ENCODE assay signal across 16 mouse cellular contexts in the genomic region with DNA sequence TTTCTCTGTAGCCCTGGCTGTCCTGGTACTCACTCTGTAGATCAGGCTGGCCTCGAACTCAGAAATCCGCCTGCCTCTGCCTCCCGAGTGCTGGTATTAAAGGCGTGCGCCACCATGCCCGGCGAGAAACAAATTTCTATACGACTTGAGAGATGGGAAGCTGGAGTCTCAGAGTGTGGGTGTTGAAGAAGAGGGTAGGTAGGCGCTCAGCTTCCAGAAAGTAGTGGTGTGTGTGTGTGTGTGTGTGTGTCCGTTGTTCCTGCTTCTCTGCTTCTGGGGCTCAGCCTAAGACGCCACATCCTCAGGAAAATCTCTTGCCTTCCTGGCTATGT. TPM values are rescaled to one million over a fixed set of nuclear protein-coding genes. Genes with fewer than 3 reads are reported as not detected.
A peak's percentile ranks its signal among the peaks of the same experiment; 100 is the strongest.
DNase-seq lines count a peak whose midpoint lies in the region; ATAC-seq and TF ChIP-seq lines count a peak whose summit lies in the region.
"Not testable (repeated sequence)": the region's sequence is repeated elsewhere in the genome, so short reads cannot be mapped to it uniquely, and the experiment has no call there.
"Had no signal": no experiment of that assay in that cellular context is flagged by ENCODE, and none has a peak within 500 bp of the region (broad histone marks: within the 10 kb centered on the region; RNA-seq: fewer than 3 reads in every experiment).

No protein-coding gene starts in this region.

- peak overlapping the region; percentile 14; the same call in 1 of the 2 replicates for H3K4me3 ChIP-seq in E14TG2a.4 (replicated peaks; ENCODE audit: low read length)
- H3K4me3 ChIP-seq in embryonic facial prominence, embryonic 10.5 days, result peak overlapping the region; percentile 34; the same call in 1 of the 2 replicates
- H3K4me3 ChIP-seq in heart, embryonic 15.5 days, result peak overlapping the region; percentile 18; the same call in 1 of the 2 replicates
- H3K4me3 ChIP-seq in intestine, postnatal 0 days (ENCODE audit: low read depth, low read length); stomach, embryonic 16.5 days (replicated peaks; ENCODE audit: low read length): not testable (repeated sequence)
- H3K4me3 ChIP-seq in liver, embryonic 13.5 days (replicated peaks), result peak overlapping the region; percentile 57
- 0 out of 2 replicates have a peak overlapping the region, but pooled peaks have one; percentile 5 for H3K4me3 ChIP-seq in lung, embryonic 16.5 days (ENCODE audit: low read length)

- H3K36me3 ChIP-seq in E14TG2a.4 (ENCODE audit: insufficient read depth, low read length); embryonic facial prominence, embryonic 10.5 days (replicated peaks); heart, embryonic 15.5 days; intestine, postnatal 0 days (ENCODE audit: control insufficient read depth, insufficient read depth); liver, embryonic 13.5 days; lung, embryonic 16.5 days (ENCODE audit: control insufficient read depth, insufficient read depth, low read length); stomach, embryonic 16.5 days (ENCODE audit: control insufficient read depth, insufficient read depth, low read length): not testable (repeated sequence)

- peak overlapping the region; percentile 44; the same call in 1 of the 2 replicates for H3K4me2 ChIP-seq in heart, embryonic 15.5 days
- H3K4me2 ChIP-seq in intestine, postnatal 0 days (replicated peaks; ENCODE audit: low read depth), result peak overlapping the region; percentile 63
- peak overlapping the region; percentile 75 for H3K4me2 ChIP-seq in liver, embryonic 13.5 days
- peak overlapping the region; percentile 48; the same call in 1 of the 2 replicates for H3K4me2 ChIP-seq in lung, embryonic 16.5 days (ENCODE audit: low read depth, low read length)
- peak overlapping the region; percentile 50 for H3K4me2 ChIP-seq in stomach, embryonic 16.5 days (ENCODE audit: low read depth, low read length)

- peaks cover 38% of the 10 kb centered on the region for H3K27me3 ChIP-seq in E14TG2a.4 (ENCODE audit: insufficient read depth, low read length)
- H3K27me3 ChIP-seq in embryonic facial prominence, embryonic 10.5 days (replicated peaks; ENCODE audit: low read depth, poor library complexity, severe bottlenecking), result peaks cover 35% of the 10 kb centered on the region
- 0 out of 2 replicates have a peak, but pooled peaks cover 11% of the 10 kb centered on the region for H3K27me3 ChIP-seq in heart, embryonic 15.5 days
- H3K27me3 ChIP-seq in intestine, postnatal 0 days (replicated peaks; ENCODE audit: control insufficient read depth, insufficient read depth, low read length); liver, embryonic 13.5 days; lung, embryonic 16.5 days (ENCODE audit: control insufficient read depth, insufficient read depth, low read depth, low read length); stomach, embryonic 16.5 days (ENCODE audit: control insufficient read depth, insufficient read depth, low read length): not testable (repeated sequence)

- 52% methylated on average over 11 of the region's 11 CpGs for WGBS in embryonic facial prominence, embryonic 10.5 days
- WGBS in heart, embryonic 15.5 days, result 43% methylated on average over 11 of the region's 11 CpGs
- 51% methylated on average over 11 of the region's 11 CpGs for WGBS in intestine, postnatal 0 days
- 28% methylated on average over 11 of the region's 11 CpGs for WGBS in liver, embryonic 13.5 days (ENCODE audit: insufficient replicate concordance)
- WGBS in lung, embryonic 16.5 days, result 42% methylated on average over 11 of the region's 11 CpGs
- 42% methylated on average over 11 of the region's 11 CpGs for WGBS in stomach, embryonic 16.5 days

- not testable (repeated sequence) for DNase-seq in embryonic facial prominence, embryonic 10.5 days (ENCODE audit: low spot score); liver, embryonic 13.5 days
- peak; percentile 88 for DNase-seq in heart, adult 11 months

- not testable (repeated sequence) for ATAC-seq in heart, embryonic 15.5 days (replicated peaks; ENCODE audit: insufficient number of reproducible peaks, insufficient read depth, low FRiP score, low read depth); intestine, postnatal 0 days; liver, embryonic 13.5 days (ENCODE audit: low read depth); lung, embryonic 16.5 days (ENCODE audit: low read depth); stomach, embryonic 16.5 days (ENCODE audit: insufficient read depth, low FRiP score)

- H3K4me1 ChIP-seq in E14TG2a.4 (replicated peaks; ENCODE audit: low read depth, low read length), result peaks cover 31% of the 10 kb centered on the region
- peaks cover 17% of the 10 kb centered on the region for H3K4me1 ChIP-seq in embryonic facial prominence, embryonic 10.5 days
- H3K4me1 ChIP-seq in heart, embryonic 15.5 days (replicated peaks); intestine, postnatal 0 days (replicated peaks; ENCODE audit: control insufficient read depth, insufficient read depth, low read length); lung, embryonic 16.5 days (replicated peaks; ENCODE audit: control insufficient read depth, insufficient read depth, low read length); stomach, embryonic 16.5 days (ENCODE audit: control insufficient read depth, insufficient read depth, low read length): not testable (repeated sequence)
- H3K4me1 ChIP-seq in liver, embryonic 13.5 days (replicated peaks), result peaks cover 59% of the 10 kb centered on the region

- H3K9ac ChIP-seq in heart, embryonic 15.5 days; intestine, postnatal 0 days (ENCODE audit: low read depth, low read length); lung, embryonic 16.5 days (ENCODE audit: low read length); stomach, embryonic 16.5 days (ENCODE audit: low read length): not testable (repeated sequence)
- H3K9ac ChIP-seq in liver, embryonic 13.5 days, result peak overlapping the region; percentile 70; the same call in 1 of the 2 replicates

- H3K9me3 ChIP-seq in E14TG2a.4 (ENCODE audit: low read length); embryonic facial prominence, embryonic 10.5 days; heart, embryonic 15.5 days (replicated peaks); intestine, postnatal 0 days (ENCODE audit: control insufficient read depth); liver, embryonic 13.5 days (replicated peaks); lung, embryonic 16.5 days (ENCODE audit: control insufficient read depth, low read length); stomach, embryonic 16.5 days (replicated peaks; ENCODE audit: control insufficient read depth, low read length): not testable (repeated sequence)

- not testable (repeated sequence) for TF ChIP-seq CTCF in E14TG2a.4 (conservative IDR thresholded peaks at IDR 0.05; ENCODE audit: low read length); intestine, postnatal 0 days (IDR thresholded peaks at IDR 0.05; ENCODE audit: low read depth)

- not testable (repeated sequence) for H3K27ac ChIP-seq in embryonic facial prominence, embryonic 10.5 days (replicated peaks); heart, embryonic 15.5 days; intestine, postnatal 0 days (ENCODE audit: low read depth, low read length); liver, embryonic 13.5 days; lung, embryonic 16.5 days (ENCODE audit: low read length); stomach, embryonic 16.5 days (ENCODE audit: low read length)

RNA-seq across cellular contexts. Expression of gene Shbg, which starts 3.5 kb away (rescaled TPM):
- not detected in 2 replicates for polyA plus RNA-seq in embryonic facial prominence, embryonic 10.5 days (2016; fragmentation: Nextera tagmentation; extraction: Ambion mirVana)
- polyA plus RNA-seq in heart, embryonic 15.5 days (2015; fragmentation: Nextera tagmentation; extraction: Ambion mirVana), result 0.29 TPM in 1 of 2 replicates, not detected in the other
- 0.24 TPM in 1 of 2 replicates, not detected in the other for polyA plus RNA-seq in intestine, postnatal 0 days (2015; fragmentation: Nextera tagmentation; extraction: Ambion mirVana)
- polyA plus RNA-seq in liver, embryonic 13.5 days (2015; fragmentation: Nextera tagmentation; extraction: Ambion mirVana), result 33.4 and 34.8 TPM in 2 replicates
- 0.15 TPM in 1 of 2 replicates, not detected in the other for polyA plus RNA-seq in lung, embryonic 16.5 days (2015; fragmentation: Nextera tagmentation; extraction: Ambion mirVana)
- polyA plus RNA-seq in stomach, embryonic 16.5 days (2015; fragmentation: Nextera tagmentation; extraction: Ambion mirVana), result 1.3 and 2.2 TPM in 2 replicates
- polyA plus RNA-seq: adrenal gland, adult 2 months; CD4-positive, CD25-positive, alpha-beta regulatory T cell, adult 4 months; forebrain, postnatal 0 days; hindbrain, embryonic 13.5 days; limb, embryonic 13.5 days; midbrain, embryonic 14.5 days; neural tube, embryonic 14.5 days had no signal

RNA-seq across cellular contexts. Expression of gene Sat2, which starts 7.6 kb away (rescaled TPM):
- 16.0 TPM in 2 replicates for polyA plus RNA-seq in embryonic facial prominence, embryonic 10.5 days (2016; fragmentation: Nextera tagmentation; extraction: Ambion mirVana)
- polyA plus RNA-seq in heart, embryonic 15.5 days (2015; fragmentation: Nextera tagmentation; extraction: Ambion mirVana), result 14.3 and 16.7 TPM in 2 replicates
- polyA plus RNA-seq in intestine, postnatal 0 days (2015; fragmentation: Nextera tagmentation; extraction: Ambion mirVana), result 34.1 and 40.3 TPM in 2 replicates
- polyA plus RNA-seq in liver, embryonic 13.5 days (2015; fragmentation: Nextera tagmentation; extraction: Ambion mirVana), result 11.6 and 12.3 TPM in 2 replicates
- polyA plus RNA-seq in lung, embryonic 16.5 days (2015; fragmentation: Nextera tagmentation; extraction: Ambion mirVana), result 15.2 and 19.2 TPM in 2 replicates
- 18.1 and 19.6 TPM in 2 replicates for polyA plus RNA-seq in stomach, embryonic 16.5 days (2015; fragmentation: Nextera tagmentation; extraction: Ambion mirVana)
- polyA plus RNA-seq: CD4-positive, CD25-positive, alpha-beta regulatory T cell, adult 4 months; inflammation-experienced regulatory T-cells, adult 6 months had no signal

RNA-seq across cellular contexts. Expression of gene Atp1b2, which starts 8.5 kb away (rescaled TPM):
- polyA plus RNA-seq in embryonic facial prominence, embryonic 10.5 days (2016; fragmentation: Nextera tagmentation; extraction: Ambion mirVana), result 3.2 TPM in 2 replicates
- polyA plus RNA-seq in heart, embryonic 15.5 days (2015; fragmentation: Nextera tagmentation; extraction: Ambion mirVana), result 24.2 and 24.5 TPM in 2 replicates
- 5.9 and 7.5 TPM in 2 replicates for polyA plus RNA-seq in intestine, postnatal 0 days (2015; fragmentation: Nextera tagmentation; extraction: Ambion mirVana)
- 21.7 and 30.8 TPM in 2 replicates for polyA plus RNA-seq in liver, embryonic 13.5 days (2015; fragmentation: Nextera tagmentation; extraction: Ambion mirVana)
- polyA plus RNA-seq in lung, embryonic 16.5 days (2015; fragmentation: Nextera tagmentation; extraction: Ambion mirVana), result 10.5 and 12.7 TPM in 2 replicates
- polyA plus RNA-seq in stomach, embryonic 16.5 days (2015; fragmentation: Nextera tagmentation; extraction: Ambion mirVana), result 9.5 and 10.4 TPM in 2 replicates
- polyA plus RNA-seq: CD4-positive, CD25-positive, alpha-beta regulatory T cell, adult 4 months had no signal

RNA-seq across cellular contexts. Expression of gene Fxr2, which starts 18.6 kb away (rescaled TPM):
- 45.2 and 45.5 TPM in 2 replicates for polyA plus RNA-seq in embryonic facial prominence, embryonic 10.5 days (2016; fragmentation: Nextera tagmentation; extraction: Ambion mirVana)
- polyA plus RNA-seq in heart, embryonic 15.5 days (2015; fragmentation: Nextera tagmentation; extraction: Ambion mirVana), result 22.9 and 28.5 TPM in 2 replicates
- polyA plus RNA-seq in intestine, postnatal 0 days (2015; fragmentation: Nextera tagmentation; extraction: Ambion mirVana), result 9.8 and 10.8 TPM in 2 replicates
- 7.9 and 8.2 TPM in 2 replicates for polyA plus RNA-seq in liver, embryonic 13.5 days (2015; fragmentation: Nextera tagmentation; extraction: Ambion mirVana)
- 22.2 and 22.6 TPM in 2 replicates for polyA plus RNA-seq in lung, embryonic 16.5 days (2015; fragmentation: Nextera tagmentation; extraction: Ambion mirVana)
- polyA plus RNA-seq in stomach, embryonic 16.5 days (2015; fragmentation: Nextera tagmentation; extraction: Ambion mirVana), result 20.9 and 22.1 TPM in 2 replicates

RNA-seq across cellular contexts. Expression of gene Trp53, which starts 34.1 kb away (rescaled TPM):
- polyA plus RNA-seq in embryonic facial prominence, embryonic 10.5 days (2016; fragmentation: Nextera tagmentation; extraction: Ambion mirVana), result 219 and 225 TPM in 2 replicates
- 59.4 and 88.1 TPM in 2 replicates for polyA plus RNA-seq in heart, embryonic 15.5 days (2015; fragmentation: Nextera tagmentation; extraction: Ambion mirVana)
- polyA plus RNA-seq in intestine, postnatal 0 days (2015; fragmentation: Nextera tagmentation; extraction: Ambion mirVana), result 48.0 and 49.6 TPM in 2 replicates
- 83.0 and 90.4 TPM in 2 replicates for polyA plus RNA-seq in liver, embryonic 13.5 days (2015; fragmentation: Nextera tagmentation; extraction: Ambion mirVana)
- 141 and 154 TPM in 2 replicates for polyA plus RNA-seq in lung, embryonic 16.5 days (2015; fragmentation: Nextera tagmentation; extraction: Ambion mirVana)
- 118 and 120 TPM in 2 replicates for polyA plus RNA-seq in stomach, embryonic 16.5 days (2015; fragmentation: Nextera tagmentation; extraction: Ambion mirVana)

Comparison
In these comparisons a context has a peak if more than half of its experiments do, and no peak if none do; other contexts are left out.
1. RNA of gene Shbg, which starts 3.5 kb away (polyA plus RNA-seq): 33.4 to 34.8 TPM in liver, embryonic 13.5 days; 1.3 to 2.2 TPM in stomach, embryonic 16.5 days, 0.15 TPM in lung, embryonic 16.5 days, not detected in embryonic facial prominence, embryonic 10.5 days, 0.29 TPM in heart, embryonic 15.5 days and 0.24 TPM in intestine, postnatal 0 days; every median in the first group is over 10 times any median in the second.
2. Peak in every context shown above with its lines, with median percentiles within 50 percentile points of each other: H3K4me2 ChIP-seq.